Mouse (Mus musculus): Measurements from ENCODE around the gene Abca17. TPM values are rescaled to one million over a fixed set of nuclear protein-coding genes. Genes with fewer than 3 reads are reported as not detected.

Gene Abca17
- polyA plus RNA-seq, 1 experiment from 2014 or later: not detected

DNA sequence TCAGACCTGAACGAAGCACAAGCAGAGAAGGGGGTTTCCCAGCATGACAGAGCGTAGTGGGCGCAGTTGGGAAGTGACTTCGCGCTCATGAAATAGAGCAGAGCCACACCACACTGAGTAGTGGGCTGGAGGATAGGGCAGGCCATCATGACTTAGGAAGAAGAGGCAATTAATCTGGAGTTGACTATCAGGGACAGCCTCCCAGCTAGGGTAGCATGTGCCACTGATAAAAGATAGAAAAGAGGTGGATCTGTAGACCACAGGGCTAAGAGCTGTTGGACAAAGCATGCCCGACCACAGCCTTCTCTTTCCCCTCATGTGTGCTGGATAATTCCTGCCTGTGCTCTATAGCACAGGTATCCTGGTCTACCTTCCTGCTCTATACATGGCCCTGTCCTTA, 25.0 kb upstream of the Abca17 start:
- Histone ChIP-seq H3K4me1 (ENCODE audit: control insufficient read depth, insufficient read depth, low read length) (no peaks in the 10 kb centered on the region), H3K4me3 (ENCODE audit: low read depth, low read length) (no peak overlapping the region), H3K27ac (replicated peaks; ENCODE audit: low read depth, low read length) (no peak overlapping the region), H3K27me3 (ENCODE audit: control insufficient read depth, insufficient read depth, low read length) (no peaks in the 10 kb centered on the region), H3K36me3 (ENCODE audit: control insufficient read depth, insufficient read depth, low read length) (no peaks in the 10 kb centered on the region), H3K9ac (ENCODE audit: low read length) (no peak overlapping the region), H3K4me2 (ENCODE audit: low read depth, severe bottlenecking) (no peak overlapping the region), H3K9me3 (ENCODE audit: control insufficient read depth, low read length) (no peaks in the 10 kb centered on the region)
- ATAC-seq (ENCODE audit: insufficient number of reproducible peaks, low FRiP score, low TSS enrichment, low read depth) (no peak), DNase-seq (ENCODE audit: low spot score) (no peak)
- 93% methylated on average over 6 of the region's 6 CpGs for WGBS

DNA sequence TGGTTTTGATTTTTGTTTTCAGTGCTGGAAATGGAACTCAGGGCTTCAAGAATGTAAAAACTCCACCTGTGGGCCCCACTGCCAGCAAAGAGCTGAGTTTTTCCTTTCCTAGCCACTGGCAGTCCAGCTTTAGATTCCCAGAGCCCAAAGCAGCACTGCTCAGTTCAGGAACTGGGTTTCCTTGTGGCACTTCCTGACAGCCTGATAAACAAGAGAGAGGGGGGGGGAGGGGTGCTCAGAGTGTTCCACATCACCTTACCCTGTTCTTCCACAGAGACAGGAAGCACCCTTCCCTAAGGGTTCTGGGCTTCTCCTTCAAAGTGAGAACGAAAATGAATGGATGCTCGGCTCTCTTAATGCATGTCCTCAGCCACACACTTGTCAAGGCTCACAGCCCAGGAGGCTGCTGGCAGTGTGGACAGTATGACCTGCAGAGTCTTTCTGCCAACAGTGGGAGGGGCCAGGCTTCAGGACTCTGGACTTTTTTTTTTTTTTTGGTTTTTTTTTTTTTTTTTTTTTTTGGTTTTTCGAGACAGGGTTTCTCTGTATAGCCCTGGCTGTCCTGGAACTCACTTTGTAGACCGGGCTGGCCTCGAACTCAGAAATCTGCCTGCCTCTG, 24.3 kb upstream of the Abca17 start:
- DNase-seq (ENCODE audit: low spot score) (no peak), ATAC-seq (ENCODE audit: insufficient number of reproducible peaks, low FRiP score, low TSS enrichment, low read depth) (no peak)
- Histone ChIP-seq H3K4me3 (ENCODE audit: low read depth, low read length) (no peak overlapping the region), H3K36me3 (ENCODE audit: control insufficient read depth, insufficient read depth, low read length) (no peaks in the 10 kb centered on the region), H3K27ac (replicated peaks; ENCODE audit: low read depth, low read length) (no peak overlapping the region), H3K4me2 (ENCODE audit: low read depth, severe bottlenecking) (no peak overlapping the region), H3K27me3 (ENCODE audit: control insufficient read depth, insufficient read depth, low read length) (no peaks in the 10 kb centered on the region), H3K9ac (ENCODE audit: low read length) (no peak overlapping the region), H3K4me1 (ENCODE audit: control insufficient read depth, insufficient read depth, low read length) (no peaks in the 10 kb centered on the region), H3K9me3 (ENCODE audit: control insufficient read depth, low read length) (no peaks in the 10 kb centered on the region)
- WGBS: 77% methylated on average over 4 of the region's 5 CpGs

- Histone ChIP-seq H3K4me3 (ENCODE audit: low read depth, low read length) (no peak overlapping the region), H3K4me2 (ENCODE audit: low read depth, severe bottlenecking) (no peak overlapping the region), H3K27ac (replicated peaks; ENCODE audit: low read depth, low read length) (no peak overlapping the region), H3K9ac (ENCODE audit: low read length) (no peak overlapping the region), H3K27me3 (ENCODE audit: control insufficient read depth, insufficient read depth, low read length) (no peaks in the 10 kb centered on the region), H3K9me3 (ENCODE audit: control insufficient read depth, low read length) (no peaks in the 10 kb centered on the region), H3K4me1 (ENCODE audit: control insufficient read depth, insufficient read depth, low read length) (no peaks in the 10 kb centered on the region), H3K36me3 (ENCODE audit: control insufficient read depth, insufficient read depth, low read length) (no peaks in the 10 kb centered on the region)
- DNase-seq (ENCODE audit: low spot score) (no peak), ATAC-seq (ENCODE audit: insufficient number of reproducible peaks, low FRiP score, low TSS enrichment, low read depth) (no peak)
- 75% methylated on average over 13 of the region's 13 CpGs for WGBS
These were observed 15.0 kb upstream of the Abca17 start for GRCm38 (mm10) chr17:24365863-24366262.

- ATAC-seq (ENCODE audit: insufficient number of reproducible peaks, low FRiP score, low TSS enrichment, low read depth) (no peak), DNase-seq (ENCODE audit: low spot score) (no peak)
- Histone ChIP-seq H3K27me3 (ENCODE audit: control insufficient read depth, insufficient read depth, low read length) (no peaks in the 10 kb centered on the region), H3K36me3 (ENCODE audit: control insufficient read depth, insufficient read depth, low read length) (no peaks in the 10 kb centered on the region), H3K9ac (ENCODE audit: low read length) (no peak overlapping the region), H3K4me1 (ENCODE audit: control insufficient read depth, insufficient read depth, low read length) (no peaks in the 10 kb centered on the region), H3K9me3 (ENCODE audit: control insufficient read depth, low read length) (no peaks in the 10 kb centered on the region), H3K27ac (replicated peaks; ENCODE audit: low read depth, low read length) (no peak overlapping the region), H3K4me2 (ENCODE audit: low read depth, severe bottlenecking) (no peak overlapping the region), H3K4me3 (ENCODE audit: low read depth, low read length) (no peak overlapping the region)
- 87% methylated on average over 9 of the region's 9 CpGs for WGBS
These were observed 13.6 kb upstream of the Abca17 start for GRCm38 (mm10) chr17:24364461-24364860.

- Histone ChIP-seq H3K4me3 (ENCODE audit: low read depth, low read length) (no peak overlapping the region), H3K9me3 (ENCODE audit: control insufficient read depth, low read length) (no peaks in the 10 kb centered on the region), H3K27me3 (ENCODE audit: control insufficient read depth, insufficient read depth, low read length) (no peaks in the 10 kb centered on the region), H3K4me2 (ENCODE audit: low read depth, severe bottlenecking) (no peak overlapping the region), H3K9ac (ENCODE audit: low read length) (no peak overlapping the region), H3K27ac (replicated peaks; ENCODE audit: low read depth, low read length) (no peak overlapping the region), H3K4me1 (ENCODE audit: control insufficient read depth, insufficient read depth, low read length) (no peaks in the 10 kb centered on the region), H3K36me3 (ENCODE audit: control insufficient read depth, insufficient read depth, low read length) (no peaks in the 10 kb centered on the region)
- ATAC-seq (ENCODE audit: insufficient number of reproducible peaks, low FRiP score, low TSS enrichment, low read depth) (no peak), DNase-seq (ENCODE audit: low spot score) (no peak)
- 74% methylated on average over 9 of the region's 9 CpGs for WGBS
These were observed 11.7 kb upstream of the Abca17 start for GRCm38 (mm10) chr17:24362527-24362926.

- Histone ChIP-seq H3K27me3 (ENCODE audit: control insufficient read depth, insufficient read depth, low read length) (no peaks in the 10 kb centered on the region), H3K36me3 (ENCODE audit: control insufficient read depth, insufficient read depth, low read length) (no peaks in the 10 kb centered on the region), H3K9me3 (ENCODE audit: control insufficient read depth, low read length) (no peaks in the 10 kb centered on the region), H3K4me2 (ENCODE audit: low read depth, severe bottlenecking) (no peak overlapping the region), H3K4me3 (ENCODE audit: low read depth, low read length) (no peak overlapping the region), H3K4me1 (ENCODE audit: control insufficient read depth, insufficient read depth, low read length) (no peaks in the 10 kb centered on the region), H3K27ac (replicated peaks; ENCODE audit: low read depth, low read length) (no peak overlapping the region), H3K9ac (ENCODE audit: low read length) (no peak overlapping the region)
- no peak for ATAC-seq (ENCODE audit: insufficient number of reproducible peaks, low FRiP score, low TSS enrichment, low read depth)
- no peak for DNase-seq (ENCODE audit: low spot score)
- 85% methylated on average over 5 of the region's 5 CpGs for WGBS
These were observed 10.4 kb upstream of the Abca17 start for GRCm38 (mm10) chr17:24361291-24361690.

GRCm38 (mm10) chr17:24360841-24361240, 10.0 kb upstream of the Abca17 start:
- whole genome bisulfite sequencing: 76% methylated on average over 8 of the region's 8 CpGs

DNA sequence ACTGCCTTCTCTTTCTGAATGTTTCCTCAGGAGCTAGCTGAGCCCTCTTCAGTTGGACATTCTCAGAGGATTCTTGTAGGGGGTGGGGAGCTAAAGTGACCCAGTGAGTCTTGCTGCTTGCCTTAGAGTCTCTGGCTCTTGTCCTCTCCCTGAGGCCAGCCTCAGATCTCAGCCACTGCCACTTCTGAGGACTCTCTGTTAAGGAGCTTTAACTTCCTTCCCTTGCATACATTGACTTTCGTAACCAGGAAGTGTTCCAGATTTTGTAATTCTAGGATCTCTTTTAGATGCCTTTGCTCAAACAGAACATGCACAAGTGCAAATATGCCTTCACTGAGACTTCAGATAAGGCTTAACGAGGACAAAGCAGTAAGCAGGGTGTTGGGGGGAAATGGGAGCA, 9.0 kb upstream of the Abca17 start:
- WGBS: 69% methylated on average over 2 of the region's 2 CpGs
- H3K9me3 ChIP-seq (ENCODE audit: control insufficient read depth, low read length): no peaks in the 10 kb centered on the region
- H3K36me3 ChIP-seq (ENCODE audit: control insufficient read depth, insufficient read depth, low read length): no peaks in the 10 kb centered on the region
- H3K4me1 ChIP-seq (ENCODE audit: control insufficient read depth, insufficient read depth, low read length): no peaks in the 10 kb centered on the region
- no peak overlapping the region for H3K4me2 ChIP-seq (ENCODE audit: low read depth, severe bottlenecking)
- no peak overlapping the region for H3K9ac ChIP-seq (ENCODE audit: low read length)
- H3K27ac ChIP-seq (replicated peaks; ENCODE audit: low read depth, low read length): no peak overlapping the region
- no peaks in the 10 kb centered on the region for H3K27me3 ChIP-seq (ENCODE audit: control insufficient read depth, insufficient read depth, low read length)
- no peak for ATAC-seq (ENCODE audit: insufficient number of reproducible peaks, low FRiP score, low TSS enrichment, low read depth)
- DNase-seq (ENCODE audit: low spot score): no peak
- no peak overlapping the region for H3K4me3 ChIP-seq (ENCODE audit: low read depth, low read length)

More at GRCm38 (mm10) chr17:24360841-24361240, 10.0 kb upstream of the Abca17 start:
- Histone ChIP-seq H3K4me3 (ENCODE audit: low read depth, low read length) (no peak overlapping the region), H3K27me3 (ENCODE audit: control insufficient read depth, insufficient read depth, low read length) (no peaks in the 10 kb centered on the region), H3K9ac (ENCODE audit: low read length) (no peak overlapping the region), H3K36me3 (ENCODE audit: control insufficient read depth, insufficient read depth, low read length) (no peaks in the 10 kb centered on the region), H3K27ac (replicated peaks; ENCODE audit: low read depth, low read length) (no peak overlapping the region), H3K4me1 (ENCODE audit: control insufficient read depth, insufficient read depth, low read length) (no peaks in the 10 kb centered on the region), H3K4me2 (ENCODE audit: low read depth, severe bottlenecking) (no peak overlapping the region), H3K9me3 (ENCODE audit: control insufficient read depth, low read length) (no peaks in the 10 kb centered on the region)
- ATAC-seq (ENCODE audit: insufficient number of reproducible peaks, low FRiP score, low TSS enrichment, low read depth): no peak
- DNase-seq (ENCODE audit: low spot score): no peak

DNA sequence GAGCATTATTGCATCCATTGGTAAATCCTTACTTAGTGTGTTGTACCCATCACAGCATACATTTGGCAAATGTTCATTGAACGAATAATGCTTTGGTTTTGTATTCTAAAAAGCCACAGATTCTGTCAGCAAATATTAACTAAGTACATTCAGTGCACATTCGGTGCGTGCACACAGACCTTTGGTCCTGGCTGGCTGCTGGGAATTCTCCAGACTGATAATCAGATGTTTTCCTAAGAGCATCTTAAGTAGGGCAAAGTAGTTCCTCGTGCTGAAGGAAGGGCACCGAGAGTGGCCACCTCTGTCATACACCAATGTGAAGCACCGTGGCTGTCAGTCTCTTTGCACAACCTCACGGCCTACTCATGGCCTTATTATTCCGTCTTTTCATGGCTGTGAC, 8.1 kb upstream of the Abca17 start:
- Histone ChIP-seq H3K4me2 (ENCODE audit: low read depth, severe bottlenecking) (no peak overlapping the region), H3K4me1 (ENCODE audit: control insufficient read depth, insufficient read depth, low read length) (no peaks in the 10 kb centered on the region), H3K27ac (replicated peaks; ENCODE audit: low read depth, low read length) (no peak overlapping the region), H3K36me3 (ENCODE audit: control insufficient read depth, insufficient read depth, low read length) (no peaks in the 10 kb centered on the region), H3K4me3 (ENCODE audit: low read depth, low read length) (no peak overlapping the region), H3K9me3 (ENCODE audit: control insufficient read depth, low read length) (no peaks in the 10 kb centered on the region), H3K9ac (ENCODE audit: low read length) (no peak overlapping the region), H3K27me3 (ENCODE audit: control insufficient read depth, insufficient read depth, low read length) (no peaks in the 10 kb centered on the region)
- ATAC-seq (ENCODE audit: insufficient number of reproducible peaks, low FRiP score, low TSS enrichment, low read depth): no peak
- DNase-seq (ENCODE audit: low spot score): no peak
- 92% methylated on average over 8 of the region's 8 CpGs for WGBS
